Mouse (Mus musculus) lung, adult 2 months (tissue): ENCODE data around the gene Ipmk.

Experiments
- CTCF ChIP-seq: fragments of 200-500 bp; IDR thresholded peaks from 2 replicates; pipeline ENCODE4 v1.5.1; 2011; ENCODE audit warnings: mild to moderate bottlenecking, low read length, control low read depth; ENCODE audit not compliant: insufficient read depth
- POLR2A ChIP-seq: fragments of 200-500 bp; IDR thresholded peaks from 2 replicates; pipeline ENCODE4 v1.6.1; 2011; ENCODE audit warnings: low read depth, mild to moderate bottlenecking, control low read depth, low read length, borderline replicate concordance; ENCODE audit errors: extremely low read depth

GRCm38 (mm10) chr10:71328382-71328781 lies 19.2 kb upstream of the Ipmk start:
- TF ChIP-seq POLR2A, result no peak
- no peak for TF ChIP-seq CTCF
